Mouse (Mus musculus): ENCODE results near the gene Zmym6. TPM values are rescaled to one million over a fixed set of nuclear protein-coding genes. Genes with fewer than 3 reads are reported as not detected.
"Not testable (repeated sequence)": the region's sequence is repeated elsewhere in the genome, so short reads cannot be mapped to it uniquely, and the experiment has no call there.

Gene Zmym6
- polyA plus RNA-seq, 1 experiment: 12.9 TPM

DNA sequence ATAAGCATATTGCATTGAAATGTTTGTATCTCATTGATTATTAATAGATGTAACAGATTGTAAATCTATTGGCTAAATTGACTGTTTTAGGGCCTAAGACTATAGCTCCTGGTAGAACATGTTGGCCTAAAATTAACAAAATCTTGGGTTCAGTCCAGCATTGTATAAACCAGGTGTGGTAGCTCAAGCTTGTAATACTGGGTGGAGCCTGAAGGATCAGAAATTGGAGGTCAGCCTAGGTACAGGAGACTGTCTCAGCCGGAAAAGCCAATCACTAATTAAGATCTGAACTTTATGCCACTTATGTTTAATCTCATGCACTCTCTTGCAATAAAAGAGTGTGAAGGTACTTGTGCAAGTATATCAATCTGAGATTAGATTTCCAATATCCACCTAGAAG lies 8.6 kb downstream of the Zmym6 start:
- Histone ChIP-seq H3K27me3 (ENCODE audit: control insufficient read depth, insufficient read depth, low read length) (no peaks in the 10 kb centered on the region), H3K4me3 (ENCODE audit: control insufficient read depth, low read depth, low read length) (no peak overlapping the region), H3K27ac (ENCODE audit: control insufficient read depth, insufficient read depth, low read depth, low read length) (no peak overlapping the region), H3K4me1 (ENCODE audit: control insufficient read depth, insufficient read depth, low read length) (no peaks in the 10 kb centered on the region), H3K36me3 (ENCODE audit: control insufficient read depth, insufficient read depth, low read length) (no peaks in the 10 kb centered on the region)
- TF ChIP-seq POLR2A (IDR thresholded peaks at IDR 0.05; ENCODE audit: control insufficient read depth, low read depth, low read length) (no peak), CTCF (IDR thresholded peaks at IDR 0.05; ENCODE audit: control insufficient read depth, insufficient read depth, insufficient replicate concordance, low read depth, low read length) (no peak)

- no peak overlapping the region for H3K4me3 ChIP-seq (ENCODE audit: control insufficient read depth, low read depth, low read length)
- TF ChIP-seq CTCF (IDR thresholded peaks at IDR 0.05; ENCODE audit: control insufficient read depth, insufficient read depth, insufficient replicate concordance, low read depth, low read length): no peak
- H3K36me3 ChIP-seq (ENCODE audit: control insufficient read depth, insufficient read depth, low read length): no peaks in the 10 kb centered on the region
- H3K27me3 ChIP-seq (ENCODE audit: control insufficient read depth, insufficient read depth, low read length): no peaks in the 10 kb centered on the region
- no peak overlapping the region for H3K27ac ChIP-seq (ENCODE audit: control insufficient read depth, insufficient read depth, low read depth, low read length)
- H3K4me1 ChIP-seq (ENCODE audit: control insufficient read depth, insufficient read depth, low read length): no peaks in the 10 kb centered on the region
These were observed 14.0 kb downstream of the Zmym6 start for GRCm38 (mm10) chr4:127091188-127091587.

- Histone ChIP-seq H3K4me1 (ENCODE audit: control insufficient read depth, insufficient read depth, low read length) (no peaks in the 10 kb centered on the region), H3K4me3 (ENCODE audit: control insufficient read depth, low read depth, low read length) (no peak overlapping the region), H3K27ac (ENCODE audit: control insufficient read depth, insufficient read depth, low read depth, low read length) (no peak overlapping the region), H3K27me3 (ENCODE audit: control insufficient read depth, insufficient read depth, low read length) (no peaks in the 10 kb centered on the region), H3K36me3 (ENCODE audit: control insufficient read depth, insufficient read depth, low read length) (no peaks in the 10 kb centered on the region)
- TF ChIP-seq CTCF (IDR thresholded peaks at IDR 0.05; ENCODE audit: control insufficient read depth, insufficient read depth, insufficient replicate concordance, low read depth, low read length) (no peak), POLR2A (IDR thresholded peaks at IDR 0.05; ENCODE audit: control insufficient read depth, low read depth, low read length) (no peak)
These were observed 17.9 kb downstream of the Zmym6 start for GRCm38 (mm10) chr4:127095090-127095489.

DNA sequence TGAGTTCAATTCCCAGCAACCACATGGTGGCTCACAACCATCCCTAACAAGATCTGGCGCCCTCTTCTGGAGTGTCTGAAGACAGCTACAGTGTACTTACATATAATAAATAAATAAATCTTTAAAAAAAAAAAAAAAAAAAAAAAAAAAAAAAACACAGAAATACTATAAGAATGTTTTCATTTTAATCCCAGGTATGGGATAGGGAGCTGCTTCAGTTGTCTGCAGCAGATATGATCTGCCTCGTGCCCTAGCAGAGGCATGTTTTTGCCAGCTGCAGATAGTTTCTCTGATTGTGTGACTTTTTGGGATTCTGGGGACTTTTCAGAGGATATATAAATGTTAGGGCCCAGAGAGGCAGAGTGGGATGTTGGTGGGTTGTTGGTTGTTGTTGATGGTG lies 22.4 kb downstream of the Zmym6 start:
- not testable (repeated sequence) for H3K36me3 ChIP-seq (ENCODE audit: control insufficient read depth, insufficient read depth, low read length); H3K27me3 ChIP-seq (ENCODE audit: control insufficient read depth, insufficient read depth, low read length); H3K4me3 ChIP-seq (ENCODE audit: control insufficient read depth, low read depth, low read length); H3K4me1 ChIP-seq (ENCODE audit: control insufficient read depth, insufficient read depth, low read length); H3K27ac ChIP-seq (ENCODE audit: control insufficient read depth, insufficient read depth, low read depth, low read length)

DNA sequence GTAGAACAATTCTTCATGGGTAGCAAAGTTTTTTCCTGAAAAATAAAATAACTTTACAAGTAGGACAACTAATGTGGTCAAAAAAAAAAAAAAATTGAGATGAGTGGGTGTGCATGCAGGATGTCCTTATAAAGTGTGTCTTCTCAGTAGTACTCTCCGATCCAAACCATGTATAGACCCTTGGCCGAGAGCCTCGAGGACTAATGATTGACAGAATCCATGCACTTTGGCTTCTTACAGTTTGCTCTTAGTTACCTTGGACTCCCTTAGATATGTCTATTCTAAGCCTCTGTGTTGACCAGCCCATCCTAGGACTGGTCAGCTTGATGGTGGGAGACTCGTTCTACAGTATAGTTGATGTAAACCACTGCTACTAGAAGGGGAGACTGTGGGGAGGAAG lies 30.4 kb downstream of the Zmym6 start:
- H3K27me3 ChIP-seq (ENCODE audit: control insufficient read depth, insufficient read depth, low read length): no peaks in the 10 kb centered on the region
- H3K27ac ChIP-seq (ENCODE audit: control insufficient read depth, insufficient read depth, low read depth, low read length): no peak overlapping the region
- H3K4me3 ChIP-seq (ENCODE audit: control insufficient read depth, low read depth, low read length): no peak overlapping the region
- H3K4me1 ChIP-seq (ENCODE audit: control insufficient read depth, insufficient read depth, low read length): no peaks in the 10 kb centered on the region
- TF ChIP-seq CTCF (IDR thresholded peaks at IDR 0.05; ENCODE audit: control insufficient read depth, insufficient read depth, insufficient replicate concordance, low read depth, low read length): no peak
- TF ChIP-seq POLR2A (IDR thresholded peaks at IDR 0.05; ENCODE audit: control insufficient read depth, low read depth, low read length): no peak
- H3K36me3 ChIP-seq (ENCODE audit: control insufficient read depth, insufficient read depth, low read length): peaks cover 2% of the 10 kb centered on the region; the same call in 1 of the 2 replicates

- no peak overlapping the region for H3K27ac ChIP-seq (ENCODE audit: control insufficient read depth, insufficient read depth, low read depth, low read length)
- H3K36me3 ChIP-seq (ENCODE audit: control insufficient read depth, insufficient read depth, low read length): peaks cover 2% of the 10 kb centered on the region; the same call in 1 of the 2 replicates
- no peak overlapping the region for H3K4me3 ChIP-seq (ENCODE audit: control insufficient read depth, low read depth, low read length)
- TF ChIP-seq POLR2A (IDR thresholded peaks at IDR 0.05; ENCODE audit: control insufficient read depth, low read depth, low read length) (no peak), CTCF (IDR thresholded peaks at IDR 0.05; ENCODE audit: control insufficient read depth, insufficient read depth, insufficient replicate concordance, low read depth, low read length) (no peak)
- no peaks in the 10 kb centered on the region for H3K4me1 ChIP-seq (ENCODE audit: control insufficient read depth, insufficient read depth, low read length)
- no peaks in the 10 kb centered on the region for H3K27me3 ChIP-seq (ENCODE audit: control insufficient read depth, insufficient read depth, low read length)
These were observed 33.4 kb downstream of the Zmym6 start for GRCm38 (mm10) chr4:127110570-127110969.

DNA sequence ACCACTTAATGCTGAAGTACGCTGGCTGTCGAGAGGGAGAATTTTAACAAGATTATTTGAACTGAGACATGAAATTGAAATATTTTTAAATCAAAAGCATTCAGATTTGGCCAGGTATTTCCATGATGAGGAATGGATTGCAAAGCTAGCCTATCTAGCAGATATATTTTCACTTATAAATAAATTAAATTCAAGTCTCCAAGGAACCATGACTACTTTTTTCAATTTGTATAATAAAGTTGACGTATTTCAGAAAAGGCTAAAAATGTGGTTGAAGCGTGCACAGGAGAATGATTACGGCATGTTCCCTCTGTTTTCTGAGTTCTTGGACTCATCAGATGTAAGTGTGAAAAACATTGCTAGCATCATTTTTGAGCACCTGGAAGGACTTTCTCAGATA lies 46.2 kb downstream of the Zmym6 start, which contains the start of gene Tmem35b:
Tmem35b (plus strand) TSS at position 301 of the 400 bp plus-strand sequence.
- TF ChIP-seq CTCF (IDR thresholded peaks at IDR 0.05; ENCODE audit: control insufficient read depth, insufficient read depth, insufficient replicate concordance, low read depth, low read length) (no peak), POLR2A (IDR thresholded peaks at IDR 0.05; ENCODE audit: control insufficient read depth, low read depth, low read length) (no peak)
- Histone ChIP-seq H3K27me3 (ENCODE audit: control insufficient read depth, insufficient read depth, low read length) (no peaks in the 10 kb centered on the region), H3K36me3 (ENCODE audit: control insufficient read depth, insufficient read depth, low read length) (no peaks in the 10 kb centered on the region), H3K4me3 (ENCODE audit: control insufficient read depth, low read depth, low read length) (no peak within 1 kb of the TSS), H3K27ac (ENCODE audit: control insufficient read depth, insufficient read depth, low read depth, low read length) (no peak within 1 kb of the TSS), H3K4me1 (ENCODE audit: control insufficient read depth, insufficient read depth, low read length) (peaks cover 5% of the 10 kb centered on the region)

GRCm38 (mm10) chr4:127124331-127124730 lies 47.1 kb downstream of the Zmym6 start:
- Histone ChIP-seq H3K36me3 (ENCODE audit: control insufficient read depth, insufficient read depth, low read length) (no peaks in the 10 kb centered on the region), H3K27ac (ENCODE audit: control insufficient read depth, insufficient read depth, low read depth, low read length) (no peak overlapping the region), H3K27me3 (ENCODE audit: control insufficient read depth, insufficient read depth, low read length) (no peaks in the 10 kb centered on the region), H3K4me3 (ENCODE audit: control insufficient read depth, low read depth, low read length) (no peak overlapping the region), H3K4me1 (ENCODE audit: control insufficient read depth, insufficient read depth, low read length) (peaks cover 5% of the 10 kb centered on the region)
- no peak for TF ChIP-seq CTCF (IDR thresholded peaks at IDR 0.05; ENCODE audit: control insufficient read depth, insufficient read depth, insufficient replicate concordance, low read depth, low read length)
- TF ChIP-seq POLR2A (IDR thresholded peaks at IDR 0.05; ENCODE audit: control insufficient read depth, low read depth, low read length): no peak

Data from testis, adult 2 months (tissue).